Mouse (Mus musculus): ENCODE results near the gene Rpp25. TPM values are rescaled to one million over a fixed set of nuclear protein-coding genes. Genes with fewer than 3 reads are reported as not detected.

The Rpp25 gene
- polyA plus RNA-seq, 1 experiment: 0.68 TPM

GRCm38 (mm10) chr9:57504381-57504700, 515 bp downstream of the Rpp25 start:
- no peak for TF ChIP-seq GATA1 (IDR thresholded peaks at IDR 0.05; ENCODE audit: low read length)

GRCm38 (mm10) chr9:57504891-57505290, 1.1 kb downstream of the Rpp25 start:
- no peak for TF ChIP-seq GATA1 (IDR thresholded peaks at IDR 0.05; ENCODE audit: low read length)

- TF ChIP-seq GATA1 (IDR thresholded peaks at IDR 0.05; ENCODE audit: low read length): peak; percentile 89
Measured at GRCm38 (mm10) chr9:57505700-57506099, 1.9 kb downstream of the Rpp25 start.

GRCm38 (mm10) chr9:57510577-57510976, 6.8 kb downstream of the Rpp25 start:
- TF ChIP-seq GATA1 (IDR thresholded peaks at IDR 0.05; ENCODE audit: low read length): no peak

GRCm38 (mm10) chr9:57517113-57517512, 13.3 kb downstream of the Rpp25 start:
- no peak for TF ChIP-seq GATA1 (IDR thresholded peaks at IDR 0.05; ENCODE audit: low read length)

GRCm38 (mm10) chr9:57520375-57521055, 16.7 kb downstream of the Rpp25 start:
- no peak for TF ChIP-seq GATA1 (IDR thresholded peaks at IDR 0.05; ENCODE audit: low read length)

GRCm38 (mm10) chr9:57521056-57521911, 17.5 kb downstream of the Rpp25 start, which contains the start of gene Cox5a:
Gene Cox5a (plus strand): TSS chr9:57521274.
- no peak for TF ChIP-seq GATA1 (IDR thresholded peaks at IDR 0.05; ENCODE audit: low read length)

GRCm38 (mm10) chr9:57522114-57522860, 18.5 kb downstream of the Rpp25 start:
- TF ChIP-seq GATA1 (IDR thresholded peaks at IDR 0.05; ENCODE audit: low read length): no peak

GRCm38 (mm10) chr9:57522861-57523246, 19.0 kb downstream of the Rpp25 start:
- no peak for TF ChIP-seq GATA1 (IDR thresholded peaks at IDR 0.05; ENCODE audit: low read length)

- no peak for TF ChIP-seq GATA1 (IDR thresholded peaks at IDR 0.05; ENCODE audit: low read length)
Measured at GRCm38 (mm10) chr9:57523754-57524153, 19.9 kb downstream of the Rpp25 start.

GRCm38 (mm10) chr9:57524439-57524838, 20.6 kb downstream of the Rpp25 start:
- no peak for TF ChIP-seq GATA1 (IDR thresholded peaks at IDR 0.05; ENCODE audit: low read length)

GRCm38 (mm10) chr9:57525516-57525915, 21.7 kb downstream of the Rpp25 start:
- no peak for TF ChIP-seq GATA1 (IDR thresholded peaks at IDR 0.05; ENCODE audit: low read length)

GRCm38 (mm10) chr9:57526435-57526834, 22.6 kb downstream of the Rpp25 start:
- TF ChIP-seq GATA1 (IDR thresholded peaks at IDR 0.05; ENCODE audit: low read length): no peak

GRCm38 (mm10) chr9:57531946-57532345, 28.1 kb downstream of the Rpp25 start:
- TF ChIP-seq GATA1 (IDR thresholded peaks at IDR 0.05; ENCODE audit: low read length): no peak

- TF ChIP-seq GATA1 (IDR thresholded peaks at IDR 0.05; ENCODE audit: low read length): no peak
Measured at GRCm38 (mm10) chr9:57536362-57536761, 32.5 kb downstream of the Rpp25 start.
